Mouse (Mus musculus): Measurements from ENCODE around the gene Tmem136.

DNA sequence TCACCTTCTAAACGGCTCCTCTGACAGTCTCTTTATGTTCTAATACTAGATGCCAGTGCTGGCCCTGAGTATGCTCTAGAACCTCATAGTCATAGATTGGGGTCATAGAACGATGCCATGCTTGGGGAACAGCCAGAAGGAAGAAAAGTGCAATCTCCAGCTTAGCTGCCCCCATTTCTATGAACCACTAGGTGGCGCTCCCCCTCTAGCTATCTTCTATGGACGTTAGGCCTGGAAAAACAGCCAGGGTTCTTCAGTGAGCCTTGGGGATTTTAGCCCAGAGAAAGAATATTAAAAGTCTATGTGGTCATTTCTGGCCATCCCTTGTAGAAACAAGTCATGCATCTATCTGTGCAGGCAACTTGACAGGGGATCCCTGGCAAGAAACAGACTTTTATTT lies 25.5 kb upstream of the Tmem136 start:
- no peak for TF ChIP-seq CEBPB (IDR thresholded peaks at IDR 0.05; ENCODE audit: insufficient read depth, poor library complexity, severe bottlenecking)
- TF ChIP-seq MAX (IDR thresholded peaks at IDR 0.05; ENCODE audit: low read depth) = no peak
- TF ChIP-seq MYOD1 (IDR thresholded peaks at IDR 0.05; ENCODE audit: control insufficient read depth in 1 of 3, insufficient read length in 2 of 3, low read depth in 2 of 3) = no peak

All from myocyte (in vitro differentiated cells).